Mouse (Mus musculus): ENCODE data around the gene Pcbp3. TPM values are rescaled to one million over a fixed set of nuclear protein-coding genes. Genes with fewer than 3 reads are reported as not detected.

Gene Pcbp3
- polyA plus RNA-seq, 1 experiment from 2014 or later: 45.8 TPM

- Histone ChIP-seq H3K4me3 (ENCODE audit: low read depth, low read length) (no peak overlapping the region), H3K4me1 (ENCODE audit: control insufficient read depth, insufficient read depth, low read length) (peaks cover 10% of the 10 kb centered on the region; the same call in 1 of the 2 replicates), H3K9ac (replicated peaks; ENCODE audit: low read depth, low read length) (no peak overlapping the region), H3K4me2 (ENCODE audit: low read depth, low read length) (no peak overlapping the region), H3K36me3 (ENCODE audit: control insufficient read depth, insufficient read depth, low read length) (no peaks in the 10 kb centered on the region), H3K27me3 (ENCODE audit: control insufficient read depth, insufficient read depth, low read length) (no peaks in the 10 kb centered on the region), H3K9me3 (ENCODE audit: control insufficient read depth, low read length) (no peaks in the 10 kb centered on the region), H3K27ac (ENCODE audit: low read depth, low read length) (no peak overlapping the region)
- no peak for ATAC-seq (ENCODE audit: low read depth)
- WGBS: 70% methylated on average over 6 of the region's 6 CpGs
Observed at GRCm38 (mm10) chr10:76732391-76732790, 229.3 kb downstream of the Pcbp3 start.

DNA sequence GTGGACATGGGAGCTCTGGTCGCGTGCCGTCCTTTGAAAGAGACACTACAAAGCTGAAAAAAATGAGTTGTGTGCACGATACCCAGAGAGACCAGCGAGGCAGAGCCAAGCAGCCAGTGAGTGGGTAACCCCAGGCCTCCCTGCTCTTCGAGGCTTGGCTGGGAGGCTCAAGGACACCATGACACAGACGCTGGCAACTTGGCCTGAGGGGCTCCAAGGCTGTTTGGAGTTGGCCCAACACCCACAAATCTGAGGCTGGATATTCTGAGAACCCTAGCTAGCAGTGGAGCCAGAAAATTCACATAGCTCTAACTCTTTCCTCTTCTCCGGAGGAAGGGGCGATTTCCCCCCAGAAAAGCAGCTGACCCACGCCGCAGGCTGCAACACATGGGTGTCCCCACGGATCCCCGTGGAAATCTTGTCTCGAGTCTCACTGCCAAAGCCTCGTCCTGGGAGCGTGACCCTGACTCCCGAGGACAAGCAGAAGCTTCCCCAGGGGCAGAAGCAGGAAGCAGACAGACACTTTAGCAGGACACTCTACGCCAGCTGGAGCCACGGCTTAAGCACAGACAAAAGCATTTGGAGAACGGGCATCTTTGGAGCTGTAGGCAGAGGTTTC lies 230.0 kb downstream of the Pcbp3 start:
- H3K9ac ChIP-seq (replicated peaks; ENCODE audit: low read depth, low read length): no peak overlapping the region
- no peak overlapping the region for H3K4me2 ChIP-seq (ENCODE audit: low read depth, low read length)
- H3K36me3 ChIP-seq (ENCODE audit: control insufficient read depth, insufficient read depth, low read length): no peaks in the 10 kb centered on the region
- 74% methylated on average over 20 of the region's 20 CpGs for WGBS
- H3K4me3 ChIP-seq (ENCODE audit: low read depth, low read length): no peak overlapping the region
- no peaks in the 10 kb centered on the region for H3K9me3 ChIP-seq (ENCODE audit: control insufficient read depth, low read length)
- H3K27me3 ChIP-seq (ENCODE audit: control insufficient read depth, insufficient read depth, low read length): no peaks in the 10 kb centered on the region
- no peak for ATAC-seq (ENCODE audit: low read depth)
- H3K27ac ChIP-seq (ENCODE audit: low read depth, low read length): no peak overlapping the region
- peaks cover 10% of the 10 kb centered on the region; the same call in 1 of the 2 replicates for H3K4me1 ChIP-seq (ENCODE audit: control insufficient read depth, insufficient read depth, low read length)

DNA sequence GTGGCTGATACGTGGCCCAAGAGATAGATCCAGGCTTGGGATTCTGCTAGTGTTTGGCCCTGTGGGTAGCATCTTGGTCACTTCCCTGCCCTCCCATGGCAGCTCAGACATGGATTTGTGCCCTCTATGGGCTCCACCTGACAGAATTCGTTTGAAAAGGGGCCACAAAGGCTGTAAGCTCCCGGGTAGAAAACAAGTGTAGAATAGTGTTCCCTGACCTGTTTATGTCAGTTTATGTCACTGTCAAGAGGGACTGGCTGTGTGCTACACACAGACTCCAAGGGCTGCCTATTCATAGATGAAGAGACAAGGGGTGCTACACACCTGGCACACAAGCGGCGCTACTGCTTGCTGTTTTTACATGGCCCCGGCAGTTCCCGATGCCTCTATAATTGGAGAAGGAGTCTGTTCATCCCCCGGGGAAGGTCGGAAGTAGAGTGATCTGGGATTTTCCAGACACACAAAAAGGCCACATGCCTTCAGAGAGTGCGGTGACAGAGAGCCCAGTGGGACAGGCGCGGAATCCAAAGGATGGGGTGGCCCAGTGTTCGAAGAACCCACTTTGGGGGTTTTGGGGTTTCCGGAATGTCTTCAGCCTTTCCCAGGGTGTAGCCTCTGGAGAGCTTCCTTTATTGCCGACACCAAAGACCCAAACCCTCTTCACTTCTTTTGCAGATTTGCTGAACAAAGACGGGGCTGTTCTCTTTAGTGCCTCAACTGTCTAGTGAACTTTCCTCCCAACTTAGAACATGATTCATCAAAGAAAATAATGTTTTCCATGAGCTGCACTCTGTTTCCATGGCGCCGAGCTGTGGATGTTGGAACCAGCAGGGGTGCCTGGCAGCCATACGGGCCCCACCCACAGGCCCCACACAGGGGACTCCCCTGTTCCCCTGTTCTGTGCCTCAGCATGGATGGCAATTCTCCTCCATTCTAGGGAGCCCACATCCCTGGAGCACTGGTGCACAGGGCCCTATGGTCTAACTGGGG lies 231.8 kb downstream of the Pcbp3 start:
- Histone ChIP-seq H3K4me2 (ENCODE audit: low read depth, low read length) (no peak overlapping the region), H3K27me3 (ENCODE audit: control insufficient read depth, insufficient read depth, low read length) (no peaks in the 10 kb centered on the region), H3K9me3 (ENCODE audit: control insufficient read depth, low read length) (no peaks in the 10 kb centered on the region), H3K36me3 (ENCODE audit: control insufficient read depth, insufficient read depth, low read length) (no peaks in the 10 kb centered on the region), H3K9ac (replicated peaks; ENCODE audit: low read depth, low read length) (no peak overlapping the region), H3K4me3 (ENCODE audit: low read depth, low read length) (no peak overlapping the region), H3K27ac (ENCODE audit: low read depth, low read length) (no peak overlapping the region), H3K4me1 (ENCODE audit: control insufficient read depth, insufficient read depth, low read length) (peaks cover 10% of the 10 kb centered on the region; the same call in 1 of the 2 replicates)
- no peak for ATAC-seq (ENCODE audit: low read depth)
- 76% methylated on average over 19 of the region's 19 CpGs for WGBS

- ATAC-seq (ENCODE audit: low read depth): no peak
- WGBS: 13% methylated on average over 11 of the region's 11 CpGs
- Histone ChIP-seq H3K36me3 (ENCODE audit: control insufficient read depth, insufficient read depth, low read length) (no peaks in the 10 kb centered on the region), H3K4me1 (ENCODE audit: control insufficient read depth, insufficient read depth, low read length) (peaks cover 6% of the 10 kb centered on the region; the same call in 1 of the 2 replicates), H3K9me3 (ENCODE audit: control insufficient read depth, low read length) (no peaks in the 10 kb centered on the region), H3K27ac (ENCODE audit: low read depth, low read length) (no peak overlapping the region), H3K9ac (replicated peaks; ENCODE audit: low read depth, low read length) (no peak overlapping the region), H3K4me3 (ENCODE audit: low read depth, low read length) (no peak overlapping the region), H3K27me3 (ENCODE audit: control insufficient read depth, insufficient read depth, low read length) (no peaks in the 10 kb centered on the region), H3K4me2 (ENCODE audit: low read depth, low read length) (no peak overlapping the region)
Observed at GRCm38 (mm10) chr10:76728369-76728768, 233.3 kb downstream of the Pcbp3 start.

- Histone ChIP-seq H3K9me3 (ENCODE audit: control insufficient read depth, low read length) (no peaks in the 10 kb centered on the region), H3K27me3 (ENCODE audit: control insufficient read depth, insufficient read depth, low read length) (no peaks in the 10 kb centered on the region), H3K4me2 (ENCODE audit: low read depth, low read length) (no peak overlapping the region), H3K27ac (ENCODE audit: low read depth, low read length) (no peak overlapping the region), H3K36me3 (ENCODE audit: control insufficient read depth, insufficient read depth, low read length) (no peaks in the 10 kb centered on the region), H3K4me3 (ENCODE audit: low read depth, low read length) (no peak overlapping the region), H3K9ac (replicated peaks; ENCODE audit: low read depth, low read length) (no peak overlapping the region), H3K4me1 (ENCODE audit: control insufficient read depth, insufficient read depth, low read length) (no peaks in the 10 kb centered on the region; the same call in 1 of the 2 replicates)
- ATAC-seq (ENCODE audit: low read depth): no peak
- WGBS: 94% methylated on average over 7 of the region's 7 CpGs
Observed at GRCm38 (mm10) chr10:76727301-76727700, 234.4 kb downstream of the Pcbp3 start.

GRCm38 (mm10) chr10:76726866-76727265 lies 234.8 kb downstream of the Pcbp3 start:
- no peak for ATAC-seq (ENCODE audit: low read depth)
- Histone ChIP-seq H3K4me2 (ENCODE audit: low read depth, low read length) (no peak overlapping the region), H3K9me3 (ENCODE audit: control insufficient read depth, low read length) (no peaks in the 10 kb centered on the region), H3K36me3 (ENCODE audit: control insufficient read depth, insufficient read depth, low read length) (no peaks in the 10 kb centered on the region), H3K4me1 (ENCODE audit: control insufficient read depth, insufficient read depth, low read length) (no peaks in the 10 kb centered on the region), H3K9ac (replicated peaks; ENCODE audit: low read depth, low read length) (no peak overlapping the region), H3K27me3 (ENCODE audit: control insufficient read depth, insufficient read depth, low read length) (no peaks in the 10 kb centered on the region), H3K27ac (ENCODE audit: low read depth, low read length) (no peak overlapping the region), H3K4me3 (ENCODE audit: low read depth, low read length) (no peak overlapping the region)
- 94% methylated on average over 4 of the region's 4 CpGs for WGBS

DNA sequence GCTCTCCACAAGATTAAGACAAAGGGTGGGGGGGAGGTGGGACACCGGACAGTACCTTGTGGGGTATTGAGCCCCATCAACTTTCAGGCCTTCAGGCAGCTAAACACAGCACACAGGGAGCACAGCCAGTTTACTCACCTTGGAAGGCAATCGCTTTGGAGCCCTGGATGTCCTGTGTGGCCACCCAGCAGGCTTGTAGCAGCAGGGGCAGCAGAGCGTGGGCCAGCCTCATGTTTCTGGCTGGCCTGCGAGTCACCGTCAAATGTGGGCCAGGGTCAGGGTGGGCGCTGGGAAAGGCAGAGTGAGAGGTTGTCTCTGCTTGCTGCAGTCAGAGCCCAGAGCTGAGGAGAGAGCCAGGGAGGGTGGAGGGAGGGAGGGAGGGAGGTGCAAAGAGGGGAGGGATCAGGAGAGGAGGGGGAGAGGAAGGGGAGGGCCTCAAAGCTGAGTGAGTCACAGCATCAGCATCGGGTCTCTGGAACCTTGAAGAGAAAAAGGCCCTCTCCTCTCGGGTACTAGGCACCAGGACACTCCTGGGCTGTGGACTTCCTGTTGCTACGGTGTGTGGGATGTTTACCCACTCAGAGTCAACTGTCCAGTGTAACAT lies 235.9 kb downstream of the Pcbp3 start, which contains the start of gene Col6a1:
Gene Col6a1 (minus strand): TSS at position 487 of the 604 bp plus-strand sequence.
- 37% methylated on average over 9 of the region's 9 CpGs for WGBS
- no peak within 1 kb of the TSS for H3K9ac ChIP-seq (replicated peaks; ENCODE audit: low read depth, low read length)

GRCm38 (mm10) chr10:76725097-76725496 lies 236.6 kb downstream of the Pcbp3 start:
- Histone ChIP-seq H3K36me3 (ENCODE audit: control insufficient read depth, insufficient read depth, low read length) (no peaks in the 10 kb centered on the region), H3K4me2 (ENCODE audit: low read depth, low read length) (0 out of 2 replicates have a peak overlapping the region, but pooled peaks have one; percentile 4), H3K27me3 (ENCODE audit: control insufficient read depth, insufficient read depth, low read length) (no peaks in the 10 kb centered on the region), H3K27ac (ENCODE audit: low read depth, low read length) (no peak overlapping the region), H3K9me3 (ENCODE audit: control insufficient read depth, low read length) (no peaks in the 10 kb centered on the region), H3K4me3 (ENCODE audit: low read depth, low read length) (no peak overlapping the region), H3K9ac (replicated peaks; ENCODE audit: low read depth, low read length) (no peak overlapping the region), H3K4me1 (ENCODE audit: control insufficient read depth, insufficient read depth, low read length) (no peaks in the 10 kb centered on the region)
- ATAC-seq (ENCODE audit: low read depth): no peak
- 95% methylated on average over 2 of the region's 2 CpGs for WGBS

More for the DNA sequence above, 235.9 kb downstream of the Pcbp3 start, which contains the start of gene Col6a1:
- Histone ChIP-seq H3K4me2 (ENCODE audit: low read depth, low read length) (0 out of 2 replicates have a peak within 1 kb of the TSS, but pooled peaks have one; percentile 4), H3K4me1 (ENCODE audit: control insufficient read depth, insufficient read depth, low read length) (no peaks in the 10 kb centered on the region), H3K27ac (ENCODE audit: low read depth, low read length) (no peak within 1 kb of the TSS), H3K9me3 (ENCODE audit: control insufficient read depth, low read length) (no peaks in the 10 kb centered on the region), H3K27me3 (ENCODE audit: control insufficient read depth, insufficient read depth, low read length) (no peaks in the 10 kb centered on the region), H3K36me3 (ENCODE audit: control insufficient read depth, insufficient read depth, low read length) (no peaks in the 10 kb centered on the region), H3K4me3 (ENCODE audit: low read depth, low read length) (no peak within 1 kb of the TSS)
- no peak; the same call in 1 of the 2 replicates for ATAC-seq (ENCODE audit: low read depth)
